Mouse (Mus musculus) ES-E14 (cell line): Measurements from ENCODE around the gene Gm13287. TPM values are rescaled to one million over a fixed set of nuclear protein-coding genes. Genes with fewer than 3 reads are reported as not detected.
"Not testable (repeated sequence)": the region's sequence is repeated elsewhere in the genome, so short reads cannot be mapped to it uniquely, and the experiment has no call there.

Experiments
- DNase-seq: peaks from one replicate; pipeline ENCODE4 v3.0.0-alpha.2; 2013; ENCODE audit warnings: low read depth, low spot score
- H3K27ac ChIP-seq: 2 replicates; pipeline ENCODE4 v1.5.1; 2012; ENCODE audit warnings: low read depth, mild to moderate bottlenecking, low read length, moderate library complexity, mixed read lengths; ENCODE audit not compliant: poor library complexity, insufficient read depth, severe bottlenecking
- H3K36me3 ChIP-seq: 2 replicates; pipeline ENCODE4 v1.6.1; 2012; ENCODE audit warnings: mild to moderate bottlenecking, low read length, moderate library complexity, mixed read lengths; ENCODE audit not compliant: control insufficient read depth, poor library complexity, insufficient read depth, severe bottlenecking
- H3K4me1 ChIP-seq, 2 experiments: fragments of 150-350 bp in 1 of 2; sonication (generic) in 1 of 2; 2 replicates each; pipeline ENCODE4 v1.6.1; 2012; ENCODE audit warnings: low read length in 2 of 2, mild to moderate bottlenecking in 1 of 2, mixed read lengths in 1 of 2; ENCODE audit not compliant: control insufficient read depth in 2 of 2, insufficient read depth in 2 of 2, poor library complexity in 1 of 2
- H3K4me3 ChIP-seq, 2 experiments: fragments of 150-350 bp in 1 of 2; sonication (generic) in 1 of 2; 2 replicates each; pipeline ENCODE4 v1.5.1; 2012; ENCODE audit warnings: low read length in 2 of 2, low read depth in 1 of 2, mild to moderate bottlenecking in 1 of 2, mixed read lengths in 1 of 2; ENCODE audit not compliant: insufficient read depth in 1 of 2, poor library complexity in 1 of 2, severe bottlenecking in 1 of 2
- H3K9ac ChIP-seq: 2 replicates; pipeline ENCODE4 v1.6.1; 2012; ENCODE audit warnings: low read depth, mild to moderate bottlenecking, low read length, mixed read lengths; ENCODE audit not compliant: poor library complexity, insufficient read depth, severe bottlenecking
- H3K9me3 ChIP-seq: fragments of 150-350 bp; sonication (generic); 2 replicates; pipeline ENCODE4 v1.6.1; 2012; ENCODE audit warnings: low read depth, mild to moderate bottlenecking, low read length; ENCODE audit not compliant: control insufficient read depth, insufficient read depth
- CHD2 ChIP-seq: IDR thresholded peaks from 2 replicates; pipeline ENCODE4 v1.6.1; 2014; ENCODE audit warnings: mild to moderate bottlenecking, low read depth, low read length, inconsistent platforms
- HCFC1 ChIP-seq: IDR thresholded peaks from 2 replicates; pipeline ENCODE4 v1.6.1; 2012; ENCODE audit warnings: low read length, inconsistent platforms, borderline replicate concordance; ENCODE audit not compliant: insufficient read depth
- MAFK ChIP-seq: IDR thresholded peaks from 2 replicates; pipeline ENCODE4 v1.6.1; 2014; ENCODE audit warnings: mild to moderate bottlenecking, low read depth, low read length, inconsistent platforms; ENCODE audit not compliant: insufficient read depth
- ZC3H11A ChIP-seq: IDR thresholded peaks from 2 replicates; pipeline ENCODE4 v1.6.1; 2012; ENCODE audit warnings: low read depth, mild to moderate bottlenecking, inconsistent platforms, low read length, borderline replicate concordance
- ZNF384 ChIP-seq: IDR thresholded peaks from 2 replicates; pipeline ENCODE4 v1.6.1; 2012; ENCODE audit warnings: low read depth, low read length, inconsistent platforms
- in situ Hi-C, 2 experiments: fragments of 600-800 bp; cut with MboI; formaldehyde crosslinking; loops; one replicate each; pipeline ENCODE4 v1.15.1; 2025; ENCODE audit warnings: low sequenced_read_pairs in 2 of 2, inconsistent platforms in 1 of 2; ENCODE audit not compliant: unreplicated experiment in 2 of 2
- total RNA-seq: library from RNA; depleted of rRNA; stranded (reverse); fragments of 300-350 nt; gene quantifications from 2 replicates; pipeline ENCODE4 v1.2.3, GENCODE M21; 2012

Gene Gm13287
- total RNA-seq, 1 experiment: not detected

GRCm38 (mm10) chr4:88815928-88816327, 12.9 kb downstream of the Gm13287 start, which contains the start of gene Ifna7:
Ifna7 (plus strand) TSS chr4:88816228.
- Histone ChIP-seq H3K4me3 (no peak within 1 kb of the TSS), H3K4me1 (no peaks in the 10 kb centered on the region), H3K9ac (no peak within 1 kb of the TSS), H3K27ac (no peak within 1 kb of the TSS), H3K36me3 (no peaks in the 10 kb centered on the region), H3K9me3 (no peaks in the 10 kb centered on the region)
- no peak for DNase-seq
- in situ Hi-C loops: no loop called here
- no peak for TF ChIP-seq MAFK

DNA sequence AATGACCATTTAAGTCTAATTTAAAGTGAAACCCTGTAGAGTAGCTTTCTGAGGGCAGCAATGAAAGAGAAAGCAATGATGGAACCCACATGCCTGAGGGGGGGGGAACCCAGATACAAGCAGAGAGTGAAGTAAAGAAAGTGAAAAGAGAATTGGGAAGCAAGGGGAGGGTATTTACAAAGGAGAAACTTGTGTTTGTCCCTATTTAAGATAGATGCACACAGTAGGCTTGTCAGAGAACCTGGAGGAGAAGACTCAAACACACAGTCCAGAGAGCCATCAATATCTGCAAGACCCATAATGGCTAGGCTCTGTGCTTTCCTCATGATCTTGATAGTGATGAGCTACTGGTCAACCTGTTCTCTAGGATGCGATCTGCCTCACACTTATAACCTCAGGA, 16.6 kb downstream of the Gm13287 start, which contains the start of gene Ifna11:
Ifna11 (plus strand) TSS at position 301 of the 400 bp plus-strand sequence.
- H3K9ac ChIP-seq: no peak within 1 kb of the TSS
- TF ChIP-seq MAFK (no peak), CHD2 (no peak), ZC3H11A (no peak), HCFC1 (no peak), ZNF384 (no peak)
- H3K4me3 ChIP-seq: no peak within 1 kb of the TSS
- no peak within 1 kb of the TSS for H3K27ac ChIP-seq
- H3K9me3 ChIP-seq: no peaks in the 10 kb centered on the region
- no peak for DNase-seq
- in situ Hi-C loops: no loop called here
- no peaks in the 10 kb centered on the region for H3K4me1 ChIP-seq
- H3K36me3 ChIP-seq: no peaks in the 10 kb centered on the region

DNA sequence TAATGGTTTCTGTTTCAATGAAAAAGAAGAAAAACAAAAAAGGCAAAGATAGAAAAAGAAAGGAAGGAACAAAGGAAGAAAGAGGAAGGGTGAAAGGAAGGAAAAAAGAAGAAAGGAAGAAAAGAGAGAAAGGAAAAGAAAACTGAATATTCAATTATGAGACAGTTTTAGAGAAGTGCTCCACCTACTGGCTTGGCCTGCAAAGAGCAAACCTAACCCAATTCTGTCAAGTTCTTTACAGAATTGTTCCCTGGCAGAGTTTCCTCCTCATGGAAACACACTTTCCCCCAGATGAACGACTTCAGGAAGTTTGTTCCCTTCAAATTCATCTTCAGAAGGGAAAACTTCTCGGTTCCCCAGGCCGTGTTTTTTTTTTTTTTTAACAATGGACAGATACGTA, 19.9 kb downstream of the Gm13287 start:
- Histone ChIP-seq H3K27ac (no peak overlapping the region), H3K36me3 (no peaks in the 10 kb centered on the region), H3K9me3 (no peaks in the 10 kb centered on the region), H3K4me1 (no peaks in the 10 kb centered on the region), H3K9ac (no peak overlapping the region), H3K4me3 (no peak overlapping the region)
- in situ Hi-C loops: no loop called here
- TF ChIP-seq MAFK: no peak
- no peak for DNase-seq

GRCm38 (mm10) chr4:88827116-88827515, 24.1 kb downstream of the Gm13287 start, which contains the start of gene Ifna6:
Ifna6 (plus strand) TSS chr4:88827416.
- H3K9me3 ChIP-seq, DNase-seq, in situ Hi-C loops, H3K4me1 ChIP-seq, H3K36me3 ChIP-seq, H3K9ac ChIP-seq, H3K27ac ChIP-seq, H3K4me3 ChIP-seq: not testable (repeated sequence)

GRCm38 (mm10) chr4:88830523-88830922, 27.5 kb downstream of the Gm13287 start:
- Histone ChIP-seq H3K9ac (no peak overlapping the region), H3K4me1 (no peaks in the 10 kb centered on the region), H3K9me3 (no peaks in the 10 kb centered on the region), H3K36me3 (no peaks in the 10 kb centered on the region), H3K4me3 (no peak overlapping the region), H3K27ac (no peak overlapping the region)
- no peak for TF ChIP-seq ZC3H11A
- no peak for TF ChIP-seq CHD2
- TF ChIP-seq HCFC1: no peak
- no peak for TF ChIP-seq MAFK
- TF ChIP-seq ZNF384: no peak
- no peak for DNase-seq
- in situ Hi-C loops: no loop called here

- H3K36me3 ChIP-seq, H3K4me3 ChIP-seq, H3K9ac ChIP-seq, H3K27ac ChIP-seq, H3K9me3 ChIP-seq, in situ Hi-C loops, H3K4me1 ChIP-seq, DNase-seq: not testable (repeated sequence)
Measured at GRCm38 (mm10) chr4:88835225-88835624, 32.2 kb downstream of the Gm13287 start, which contains the start of gene Ifna5. Ifna5 (plus strand) TSS chr4:88835525.
